Mouse (Mus musculus) brain, embryonic 14.5 days (tissue): ENCODE data around the gene Cyp2b10. TPM values are rescaled to one million over a fixed set of nuclear protein-coding genes. Genes with fewer than 3 reads are reported as not detected.

Experiments
- DNase-seq: peaks from one replicate; pipeline ENCODE4 v3.0.0-alpha.2; 2011; ENCODE audit warnings: low read depth
- CTCF ChIP-seq: fragments of 200-500 bp; IDR thresholded peaks from 2 replicates; pipeline ENCODE4 v1.5.1; 2012; ENCODE audit warnings: inconsistent platforms, mild to moderate bottlenecking, moderate library complexity, borderline replicate concordance; ENCODE audit not compliant: insufficient read depth, insufficient read length; ENCODE audit errors: extremely low read depth
- POLR2A ChIP-seq: fragments of 200-500 bp; IDR thresholded peaks from 2 replicates; pipeline ENCODE4 v1.6.1; 2012; ENCODE audit warnings: mild to moderate bottlenecking, inconsistent platforms, borderline replicate concordance; ENCODE audit not compliant: poor library complexity, insufficient read depth, insufficient read length, severe bottlenecking; ENCODE audit errors: extremely low read depth
- polyA plus RNA-seq: library from polyadenylated mRNA; depleted of rRNA; stranded (reverse); fragments of >200 nt; gene quantifications from 2 replicates; pipeline ENCODE4 v1.2.3, GENCODE M21; 2012

The Cyp2b10 gene
- polyA plus RNA-seq, 1 experiment: not detected

- no peak for DNase-seq
- no peak for TF ChIP-seq CTCF
- TF ChIP-seq POLR2A: no peak
These were observed 13.1 kb upstream of the Cyp2b10 start for GRCm38 (mm10) chr7:25884272-25884671.

- DNase-seq: no peak
- TF ChIP-seq CTCF (no peak), POLR2A (no peak)
These were observed 9.7 kb upstream of the Cyp2b10 start for GRCm38 (mm10) chr7:25887758-25888157.

GRCm38 (mm10) chr7:25893159-25893558, 4.3 kb upstream of the Cyp2b10 start:
- no peak for DNase-seq
- TF ChIP-seq POLR2A (no peak), CTCF (no peak)

- TF ChIP-seq CTCF (no peak), POLR2A (no peak)
- DNase-seq: no peak
These were observed 2.3 kb upstream of the Cyp2b10 start for GRCm38 (mm10) chr7:25895162-25895561.

GRCm38 (mm10) chr7:25898064-25898463, 644 bp downstream of the Cyp2b10 start:
- no peak for TF ChIP-seq POLR2A
- no peak for TF ChIP-seq CTCF
- no peak for DNase-seq

- DNase-seq: no peak
- no peak for TF ChIP-seq POLR2A
- TF ChIP-seq CTCF: no peak
These were observed 4.8 kb downstream of the Cyp2b10 start for GRCm38 (mm10) chr7:25902061-25902690.

GRCm38 (mm10) chr7:25903156-25903555, 5.7 kb downstream of the Cyp2b10 start:
- DNase-seq: no peak
- TF ChIP-seq POLR2A (no peak), CTCF (0 out of 2 replicates have a peak, but pooled peaks have one; percentile 6)

- DNase-seq: no peak
- no peak for TF ChIP-seq POLR2A
- peak; percentile 7; the same call in 1 of the 2 replicates for TF ChIP-seq CTCF
These were observed 6.6 kb downstream of the Cyp2b10 start for GRCm38 (mm10) chr7:25904066-25904465.

- TF ChIP-seq CTCF (no peak), POLR2A (no peak)
- DNase-seq: no peak
These were observed 7.1 kb downstream of the Cyp2b10 start for GRCm38 (mm10) chr7:25904489-25904888.

- DNase-seq: no peak
- no peak for TF ChIP-seq CTCF
- TF ChIP-seq POLR2A: no peak
These were observed 10.0 kb downstream of the Cyp2b10 start for GRCm38 (mm10) chr7:25907380-25907779.

- DNase-seq: no peak
- no peak for TF ChIP-seq CTCF
- no peak for TF ChIP-seq POLR2A
These were observed 12.6 kb downstream of the Cyp2b10 start for GRCm38 (mm10) chr7:25910046-25910445.

- TF ChIP-seq POLR2A (no peak), CTCF (no peak)
- no peak for DNase-seq
These were observed 18.7 kb downstream of the Cyp2b10 start for GRCm38 (mm10) chr7:25916116-25916515.
